Mouse (Mus musculus): ENCODE results near the gene Lrrc3c.

Lrrc3c gene

DNA sequence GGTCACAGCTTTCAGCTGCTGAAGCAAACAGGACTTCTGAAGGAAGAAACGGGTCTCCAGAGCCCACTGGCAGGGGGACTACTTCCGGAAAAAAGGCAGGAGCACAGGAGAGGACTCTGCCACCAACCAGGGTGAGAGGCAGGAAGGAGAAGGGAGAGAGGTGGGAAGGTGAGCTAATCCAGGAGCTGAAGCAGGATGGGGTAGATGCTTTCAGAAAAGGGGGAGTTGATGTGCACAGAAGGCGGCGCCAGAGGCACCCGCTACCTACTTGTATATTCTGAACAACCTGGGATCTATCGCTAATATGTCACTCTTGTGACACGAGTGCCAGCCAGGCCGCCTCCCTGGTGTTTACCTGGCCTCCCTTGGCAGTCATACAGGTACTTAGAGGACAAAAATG, at the start of gene Lrrc3c:
Gene Lrrc3c, plus strand, starts transcription at position 301 of the 400 bp plus-strand sequence.
- no peak for DNase-seq (ENCODE audit: low spot score)

- peak; percentile 12 for DNase-seq (ENCODE audit: low spot score)
Measured at GRCm38 (mm10) chr11:98549363-98549762, 48.7 kb upstream of the Lrrc3c start.

- peak; percentile 19 for DNase-seq (ENCODE audit: low spot score)
Measured at GRCm38 (mm10) chr11:98550311-98550974, 47.6 kb upstream of the Lrrc3c start.

DNA sequence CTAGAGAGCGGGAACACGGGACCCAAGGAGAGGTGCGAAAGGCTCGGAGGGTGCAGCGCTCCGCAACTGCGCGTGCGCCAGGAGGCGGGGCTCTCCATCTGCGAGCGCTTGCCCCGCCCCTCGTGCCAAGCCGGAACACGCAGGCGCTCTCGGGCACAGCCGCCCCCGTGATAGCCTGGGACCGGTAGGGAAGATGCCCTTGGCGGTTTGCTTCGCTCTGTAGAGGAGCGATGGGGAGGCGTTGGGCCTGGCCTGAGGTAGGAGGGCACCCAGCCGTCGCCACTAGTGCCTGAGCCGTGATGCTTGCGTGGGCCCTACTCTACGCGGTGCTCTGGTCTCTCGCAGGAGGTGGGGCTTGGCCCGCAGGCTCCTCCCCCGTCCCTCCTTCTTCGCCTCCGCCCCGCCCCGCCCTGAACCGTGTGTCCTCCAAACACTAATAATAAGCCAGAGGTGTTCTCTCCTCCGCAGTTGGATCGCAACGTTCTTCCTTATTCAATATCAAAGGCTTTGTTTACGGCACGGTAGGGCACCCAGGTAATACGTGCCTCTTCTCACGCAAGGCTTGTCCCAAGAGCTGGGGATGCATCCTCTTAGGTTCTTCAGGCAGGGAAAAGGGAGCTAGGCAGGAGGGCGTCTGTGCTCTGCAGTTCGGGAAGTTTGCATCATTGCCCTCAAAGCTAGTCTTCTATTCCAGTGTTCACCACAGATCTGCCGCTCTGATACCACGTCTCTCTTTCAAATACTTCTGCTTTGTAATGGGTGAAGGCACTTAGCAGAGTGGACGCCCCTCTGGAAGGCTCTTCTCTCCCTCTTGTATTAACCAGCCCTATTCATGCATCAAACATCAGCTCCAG, 46.9 kb upstream of the Lrrc3c start, which contains the start of gene Zpbp2:
Gene Zpbp2, plus strand, starts transcription at position 123 of the 854 bp plus-strand sequence.
- peak; percentile 94 for DNase-seq (ENCODE audit: low spot score)

GRCm38 (mm10) chr11:98553966-98554365, 44.1 kb upstream of the Lrrc3c start:
- no peak for DNase-seq (ENCODE audit: low spot score)

- no peak for DNase-seq (ENCODE audit: low spot score)
Measured at GRCm38 (mm10) chr11:98555124-98555700, 42.9 kb upstream of the Lrrc3c start.

DNA sequence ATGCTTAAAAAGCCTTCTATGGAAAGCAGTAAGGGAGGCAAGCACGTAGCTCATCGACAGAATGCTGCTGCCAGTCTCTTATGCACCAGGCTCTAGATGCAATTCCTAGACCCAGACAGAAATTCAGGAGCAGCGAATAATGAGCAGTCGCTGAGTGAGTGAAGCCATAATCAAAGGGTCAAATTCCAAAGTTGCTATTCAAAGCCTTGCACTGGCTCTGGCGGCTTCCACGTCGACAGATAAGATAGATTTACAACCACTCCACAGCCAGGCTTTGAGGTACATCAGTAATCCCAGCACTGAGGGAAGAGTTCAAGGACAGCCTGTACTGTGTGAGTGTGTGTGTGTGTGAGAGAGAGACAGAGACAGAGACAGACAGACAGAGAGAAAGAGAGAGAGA, 37.1 kb upstream of the Lrrc3c start:
- DNase-seq (ENCODE audit: low spot score): no peak

DNA sequence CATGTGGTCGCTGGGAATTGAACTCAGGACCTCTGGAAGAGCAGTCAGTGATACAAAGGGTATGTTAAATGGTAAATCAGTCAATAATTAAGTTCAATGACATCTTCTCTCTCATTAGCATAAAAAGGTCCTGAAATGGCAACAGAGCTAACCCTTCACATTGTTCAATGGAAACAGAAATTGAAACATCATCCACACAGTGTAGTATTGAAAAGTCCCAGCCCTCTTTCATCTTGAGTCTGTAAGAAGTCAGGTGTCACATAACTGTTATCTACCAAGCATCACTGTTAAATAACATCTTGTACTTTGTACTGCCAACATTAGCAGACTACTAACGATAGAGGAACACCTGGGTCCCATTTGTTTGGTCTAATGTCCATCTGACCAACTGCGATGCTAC, 35.1 kb upstream of the Lrrc3c start:
- DNase-seq (ENCODE audit: low spot score): no peak

GRCm38 (mm10) chr11:98563921-98564414, 34.1 kb upstream of the Lrrc3c start:
- no peak for DNase-seq (ENCODE audit: low spot score)

DNA sequence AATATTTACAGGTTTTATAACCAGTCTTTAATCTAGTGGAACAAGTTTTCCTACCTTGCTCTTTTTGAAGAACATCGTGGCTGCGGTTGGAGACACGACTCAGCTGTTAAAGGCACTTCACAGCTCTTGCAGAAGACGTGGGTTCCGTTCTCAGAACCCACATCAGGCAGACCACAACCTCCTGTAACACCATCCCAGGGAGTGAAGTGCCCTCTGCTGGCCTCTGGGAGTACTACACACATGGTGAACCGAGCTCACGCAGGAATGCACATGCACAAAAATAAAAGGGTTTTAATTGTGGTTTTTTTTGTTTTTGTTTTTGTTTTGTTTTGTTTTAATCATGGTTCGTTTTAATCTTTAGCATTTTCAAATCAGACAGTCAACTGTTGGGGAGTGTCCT, 29.8 kb upstream of the Lrrc3c start:
- DNase-seq (ENCODE audit: low spot score): no peak

DNA sequence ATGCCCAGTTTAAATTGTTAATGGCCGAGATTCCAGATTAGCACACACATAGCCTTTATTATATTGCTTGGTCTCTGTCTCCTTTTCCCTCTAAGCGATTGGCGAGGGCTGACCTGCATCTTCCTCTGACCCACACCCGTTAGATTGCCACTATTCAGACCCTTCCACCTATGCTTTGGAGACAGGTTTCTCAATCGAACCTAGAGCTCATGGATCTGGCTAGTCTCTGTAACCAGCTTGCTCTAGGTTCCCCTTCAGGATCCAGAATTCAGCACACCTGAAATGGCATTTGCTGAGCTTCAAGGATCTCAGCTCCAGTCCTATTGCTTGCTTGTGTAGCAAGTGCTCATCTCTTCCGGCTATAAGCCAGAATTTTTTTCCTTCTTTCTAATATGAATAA, 28.6 kb upstream of the Lrrc3c start:
- DNase-seq (ENCODE audit: low spot score): no peak

DNA sequence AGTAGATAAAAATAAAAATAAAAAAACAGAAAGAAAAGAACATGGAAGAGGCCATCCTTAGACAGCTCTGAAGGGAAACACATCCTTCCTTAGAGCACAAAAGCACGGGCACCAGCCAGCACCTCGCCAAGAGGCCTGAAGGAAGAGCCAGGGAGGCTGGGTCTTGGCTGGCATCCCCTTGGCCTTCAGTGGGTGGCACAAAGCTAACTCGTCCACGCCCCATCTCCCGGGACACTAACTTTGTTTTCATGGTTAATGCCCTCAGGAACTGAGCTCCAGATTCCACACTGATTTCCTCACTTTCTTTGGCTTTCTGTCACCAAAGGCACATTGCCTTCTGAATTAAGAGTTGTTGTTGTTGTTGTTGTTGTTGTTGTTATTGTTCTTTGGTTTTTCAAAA, 20.3 kb upstream of the Lrrc3c start:
- no peak for DNase-seq (ENCODE audit: low spot score)

DNA sequence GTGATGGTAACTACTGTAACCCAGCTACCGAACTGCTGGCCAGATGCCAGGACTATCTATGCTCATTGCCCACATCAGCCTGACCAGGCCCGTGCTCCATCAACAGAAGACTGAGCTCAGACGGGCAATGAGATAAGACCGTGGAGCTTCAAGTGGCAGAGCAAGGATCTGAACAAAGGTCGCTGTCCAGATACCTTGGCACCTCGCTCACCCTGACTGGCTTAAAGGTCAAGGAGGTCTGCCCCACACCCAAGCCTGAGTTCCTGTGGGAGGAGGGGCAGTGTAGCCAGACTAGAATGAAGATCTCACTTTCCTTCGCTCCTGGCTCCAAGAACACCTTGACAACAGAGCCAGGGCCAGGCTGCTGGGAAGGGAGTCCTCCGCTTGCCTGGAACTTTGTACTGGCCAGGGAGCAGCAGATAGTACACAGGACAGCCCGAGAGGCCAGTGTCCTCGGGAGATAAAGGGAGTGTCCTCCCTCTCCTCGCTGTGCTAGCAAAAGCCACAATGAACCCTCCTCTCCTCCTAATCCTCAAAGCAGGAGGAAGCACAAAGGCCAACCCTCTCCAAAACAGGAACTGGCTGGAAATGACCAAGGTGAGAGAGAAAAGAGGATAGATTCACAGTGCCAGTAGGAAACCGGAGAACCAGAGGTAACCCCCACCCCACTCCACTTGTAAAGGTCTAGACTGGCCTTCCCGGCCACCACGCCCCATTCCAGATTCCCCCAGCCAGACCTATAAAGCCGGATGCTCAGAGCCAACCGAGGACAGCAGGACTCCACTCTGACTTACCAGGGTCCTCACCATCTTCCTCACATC, 17.6 kb upstream of the Lrrc3c start:
- DNase-seq (ENCODE audit: low spot score): peak; percentile 69

DNA sequence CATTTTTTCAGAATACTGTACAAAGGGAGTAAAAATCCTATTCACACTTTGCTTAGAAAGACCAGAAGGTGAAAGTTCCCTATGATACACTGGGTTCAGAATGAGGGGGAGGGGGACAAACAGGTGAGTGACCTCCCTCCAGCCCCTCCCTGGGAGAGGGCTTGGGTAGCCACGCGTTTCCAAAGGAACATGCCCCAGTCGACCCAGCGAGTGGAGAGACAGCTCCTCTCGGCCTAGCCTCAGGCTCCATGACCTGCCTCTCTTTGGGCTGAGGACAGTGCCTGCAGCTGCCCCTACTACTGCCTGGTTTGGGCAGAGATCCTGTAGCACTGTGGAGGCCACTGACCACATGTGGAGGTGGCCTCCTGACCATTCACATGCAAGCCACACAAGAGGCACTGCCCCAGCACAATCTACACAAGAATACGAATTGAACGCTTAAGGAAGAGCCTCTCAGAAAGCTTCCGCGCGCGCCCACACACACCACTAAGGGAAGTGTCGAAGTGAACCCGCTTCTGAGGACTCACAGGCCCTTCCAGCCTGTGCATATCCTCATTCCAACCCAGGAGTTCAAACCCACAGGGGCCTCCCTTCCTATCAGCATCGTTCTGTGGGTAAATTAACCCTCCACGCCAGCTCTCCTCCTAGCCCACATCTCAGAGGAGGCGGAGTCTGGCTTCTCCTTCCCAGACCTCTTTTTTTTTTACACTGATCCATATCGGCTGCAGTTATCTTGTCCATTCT, 16.6 kb upstream of the Lrrc3c start:
- DNase-seq (ENCODE audit: low spot score): no peak

GRCm38 (mm10) chr11:98582030-98582388, 16.1 kb upstream of the Lrrc3c start:
- DNase-seq (ENCODE audit: low spot score): no peak

DNA sequence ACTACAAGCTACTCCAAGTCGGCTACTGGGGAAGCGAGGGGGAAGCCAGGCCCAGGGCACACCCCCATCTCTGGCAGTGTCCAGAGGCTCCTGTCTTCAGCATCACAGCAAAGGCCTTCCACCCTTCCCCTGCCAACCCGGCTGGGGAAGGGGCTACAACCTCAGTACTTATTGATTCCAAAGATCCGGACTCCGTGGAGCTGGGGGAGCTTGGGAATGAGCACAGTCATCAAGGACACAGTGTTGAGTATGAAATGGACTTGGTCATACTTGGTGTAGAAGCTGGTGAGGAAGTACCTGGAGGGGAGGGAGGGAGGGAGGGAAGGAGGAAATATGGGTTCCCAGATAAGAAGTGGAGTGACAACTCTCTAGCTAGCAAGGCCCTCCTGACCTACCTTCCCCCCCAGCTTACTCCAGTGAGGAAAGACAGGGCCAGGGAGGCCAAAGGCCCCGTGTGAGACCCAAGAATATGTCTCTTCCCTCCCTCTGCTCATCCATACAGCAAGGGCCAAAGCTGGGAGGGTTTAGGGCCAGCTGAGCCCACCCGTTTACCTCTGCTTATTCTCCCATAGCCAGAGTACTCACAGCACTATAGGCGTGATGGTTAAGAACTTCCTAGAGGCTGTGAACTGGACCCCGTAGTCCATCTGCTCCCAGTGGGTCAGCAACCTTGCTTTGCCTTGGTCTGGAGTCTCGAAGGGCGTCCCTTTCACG, 15.4 kb upstream of the Lrrc3c start:
- DNase-seq (ENCODE audit: low spot score): no peak

DNA sequence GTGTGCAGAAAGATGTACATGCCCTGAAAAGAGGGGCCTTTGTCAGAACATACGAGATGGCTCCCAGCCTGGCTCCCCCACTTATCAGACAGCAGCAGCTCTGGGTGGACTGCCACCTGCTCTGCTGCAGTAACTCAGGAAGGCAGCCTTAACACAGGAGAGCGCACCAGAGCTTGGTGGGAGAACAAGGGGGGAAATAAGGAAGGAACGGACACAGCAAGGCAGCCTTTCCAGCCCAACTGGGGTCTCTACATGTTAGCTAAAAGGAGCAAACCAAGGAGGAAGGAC, 14.9 kb upstream of the Lrrc3c start:
- no peak for DNase-seq (ENCODE audit: low spot score)

GRCm38 (mm10) chr11:98583571-98583970, 14.5 kb upstream of the Lrrc3c start:
- no peak for DNase-seq (ENCODE audit: low spot score)

DNA sequence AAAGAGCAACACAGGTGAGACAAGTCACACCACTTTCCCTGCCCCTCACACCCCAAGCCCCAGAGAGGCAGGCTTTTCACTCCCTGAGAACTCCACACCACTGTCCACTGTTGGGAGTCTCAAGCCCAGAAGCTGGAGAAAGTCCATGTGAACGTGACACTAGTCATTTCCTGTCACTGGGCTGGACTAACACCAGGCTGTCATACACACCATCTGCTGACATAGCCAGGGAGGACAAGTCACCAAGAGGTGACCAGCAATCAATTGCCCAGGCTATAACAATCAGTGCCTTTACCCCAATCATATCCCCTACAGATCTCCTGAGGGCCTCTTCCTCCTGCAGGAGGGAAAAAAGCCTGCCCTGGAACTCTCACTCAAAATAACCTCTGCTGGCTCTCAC, 13.9 kb upstream of the Lrrc3c start:
- DNase-seq (ENCODE audit: low spot score): no peak

DNA sequence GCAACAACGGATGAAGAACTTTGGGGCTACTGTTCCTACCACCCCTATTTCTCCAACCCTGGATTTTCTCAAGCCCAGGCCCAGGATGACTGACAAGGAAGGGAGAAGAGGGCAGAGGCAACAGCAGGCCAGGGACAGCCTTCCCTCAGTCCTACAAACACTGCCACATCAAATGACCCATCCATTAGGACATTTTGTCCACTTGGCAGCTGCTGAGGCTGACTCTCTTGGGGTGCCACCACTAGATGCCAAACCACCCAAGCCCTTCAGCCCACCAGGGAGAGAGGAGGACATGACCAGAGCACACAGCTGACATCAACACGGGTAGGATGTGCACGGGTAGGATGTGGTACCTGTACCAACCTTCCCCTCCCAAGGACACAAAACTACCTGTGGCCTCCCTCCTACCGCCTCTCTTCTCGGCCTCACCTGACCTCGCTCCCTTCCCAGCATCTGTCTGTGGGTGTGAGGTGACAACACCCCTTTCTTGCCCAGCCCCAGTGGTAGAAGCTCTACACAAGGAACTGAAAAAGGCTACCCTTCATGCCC, 13.4 kb upstream of the Lrrc3c start:
- DNase-seq (ENCODE audit: low spot score): no peak
